Mouse (Mus musculus) mature B cell (primary cell): ENCODE measurements around the gene Mycbpap.

ENCODE experiments used
- in situ Hi-C: fragments of 300-500 bp; cut with MboI; formaldehyde crosslinking; loops from 2 replicates; pipeline ENCODE4 v1.14.3; 2019

Mycbpap gene

GRCm38 (mm10) chr11:94521219-94521843 lies at the start of gene Mycbpap:
Mycbpap (minus strand) TSS chr11:94521742.
- in situ Hi-C loops: no loop called here

- in situ Hi-C loops: no loop called here
Observed at GRCm38 (mm10) chr11:94570612-94571011, 49.1 kb upstream of the Mycbpap start.

GRCm38 (mm10) chr11:94567326-94567725 lies 45.8 kb upstream of the Mycbpap start:
- in situ Hi-C loops: no loop called here

- in situ Hi-C loops: no loop called here
Observed at GRCm38 (mm10) chr11:94566534-94566933, 45.0 kb upstream of the Mycbpap start.

- in situ Hi-C loops: no loop called here
Observed at GRCm38 (mm10) chr11:94565151-94565479, 43.6 kb upstream of the Mycbpap start.

- in situ Hi-C loops: no loop called here
Observed at GRCm38 (mm10) chr11:94564437-94565150, 43.1 kb upstream of the Mycbpap start, which contains the start of gene Chad. Chad (plus strand) TSS chr11:94565047.

- in situ Hi-C loops: no loop called here
Observed at GRCm38 (mm10) chr11:94563821-94564220, 42.3 kb upstream of the Mycbpap start.

- in situ Hi-C loops: no loop called here
Observed at GRCm38 (mm10) chr11:94563383-94563782, 41.8 kb upstream of the Mycbpap start.

GRCm38 (mm10) chr11:94558226-94558625 lies 36.7 kb upstream of the Mycbpap start:
- in situ Hi-C loops: no loop called here

- in situ Hi-C loops: no loop called here
Observed at GRCm38 (mm10) chr11:94550442-94550744, 28.9 kb upstream of the Mycbpap start.

GRCm38 (mm10) chr11:94549691-94550441 lies 28.3 kb upstream of the Mycbpap start:
- in situ Hi-C loops: no loop called here

GRCm38 (mm10) chr11:94548888-94549690 lies 27.5 kb upstream of the Mycbpap start, which contains the start of gene Rsad1:
Rsad1 (minus strand) TSS chr11:94549255.
- in situ Hi-C loops: no loop called here

GRCm38 (mm10) chr11:94548041-94548784 lies 26.7 kb upstream of the Mycbpap start:
- in situ Hi-C loops: no loop called here

- in situ Hi-C loops: no loop called here
Observed at GRCm38 (mm10) chr11:94547271-94547670, 25.7 kb upstream of the Mycbpap start.

GRCm38 (mm10) chr11:94546381-94546780 lies 24.8 kb upstream of the Mycbpap start:
- in situ Hi-C loops: no loop called here

GRCm38 (mm10) chr11:94544422-94544821 lies 22.9 kb upstream of the Mycbpap start:
- in situ Hi-C loops: no loop called here

GRCm38 (mm10) chr11:94543932-94544331 lies 22.4 kb upstream of the Mycbpap start:
- in situ Hi-C loops: no loop called here

GRCm38 (mm10) chr11:94543344-94543743 lies 21.8 kb upstream of the Mycbpap start:
- in situ Hi-C loops: no loop called here

GRCm38 (mm10) chr11:94542400-94542799 lies 20.9 kb upstream of the Mycbpap start:
- in situ Hi-C loops: no loop called here

GRCm38 (mm10) chr11:94539761-94540160 lies 18.2 kb upstream of the Mycbpap start:
- in situ Hi-C loops: no loop called here

GRCm38 (mm10) chr11:94538733-94539292 lies 17.3 kb upstream of the Mycbpap start:
- in situ Hi-C loops: no loop called here
